Mouse (Mus musculus): ENCODE data around the gene L3mbtl4.

L3mbtl4 gene

DNA sequence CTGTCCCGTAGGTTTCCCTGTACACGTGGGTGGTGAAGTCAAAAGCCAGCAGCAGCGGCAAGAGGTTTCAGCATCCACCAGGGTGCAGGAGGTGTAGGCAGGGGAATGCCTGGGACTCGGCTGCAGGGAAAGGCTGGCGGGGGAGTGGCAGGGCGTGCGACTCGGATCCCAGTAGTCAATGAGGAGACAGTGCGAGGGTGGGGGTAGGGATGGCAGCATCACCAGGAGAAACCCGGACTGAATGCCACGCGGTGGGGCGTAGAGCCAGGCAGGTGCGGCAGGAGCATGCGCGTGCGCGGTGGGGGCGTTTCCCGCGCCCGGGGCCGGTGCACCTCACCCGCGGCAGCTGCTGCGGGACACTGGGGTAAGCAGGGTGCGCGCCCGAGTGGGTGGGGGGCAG is at the start of gene L3mbtl4:
Gene L3mbtl4, plus strand, starts transcription at position 271 of the 400 bp plus-strand sequence.
- DNase-seq = peak; percentile 42 to 48

DNA sequence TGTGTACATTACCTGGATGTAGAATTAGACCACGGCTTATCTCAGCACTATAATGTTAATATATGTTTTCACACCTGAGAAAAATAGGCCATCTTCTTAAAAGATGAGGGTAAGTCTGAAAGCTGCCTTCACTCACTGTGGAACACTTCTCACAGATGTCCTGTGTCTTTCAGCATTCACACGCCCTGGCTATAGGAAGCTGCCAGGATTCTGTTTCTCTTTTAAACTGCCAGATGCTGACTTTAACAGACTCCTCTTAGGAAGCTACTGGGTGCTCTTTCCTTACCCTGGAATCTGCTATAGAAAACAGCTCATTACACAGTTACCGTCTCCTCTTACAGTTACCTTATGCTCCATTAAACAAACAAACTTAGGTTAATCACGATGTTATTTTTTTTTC is 43.1 kb upstream of the L3mbtl4 start:
- DNase-seq = no peak

DNA sequence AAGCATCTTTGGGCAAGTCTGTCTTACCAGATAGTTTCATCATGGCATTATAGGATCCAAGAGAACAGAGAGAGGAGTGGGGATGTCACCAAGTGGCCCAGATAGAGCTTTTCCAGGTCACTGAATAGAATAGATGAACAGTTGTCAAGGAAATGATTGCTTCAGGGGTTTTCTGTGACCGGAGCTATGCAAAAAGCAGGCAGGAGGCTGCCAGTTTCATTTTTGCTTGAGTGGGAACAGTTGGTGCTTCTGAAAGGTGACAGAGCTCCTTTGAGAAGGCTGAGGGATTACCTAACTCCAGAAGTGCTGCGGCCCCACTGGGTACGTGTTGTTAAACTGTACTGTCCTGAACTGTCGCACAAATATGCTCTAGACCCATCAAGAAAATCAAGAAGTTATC is 38.2 kb upstream of the L3mbtl4 start:
- DNase-seq = peak; percentile 16 to 17

DNA sequence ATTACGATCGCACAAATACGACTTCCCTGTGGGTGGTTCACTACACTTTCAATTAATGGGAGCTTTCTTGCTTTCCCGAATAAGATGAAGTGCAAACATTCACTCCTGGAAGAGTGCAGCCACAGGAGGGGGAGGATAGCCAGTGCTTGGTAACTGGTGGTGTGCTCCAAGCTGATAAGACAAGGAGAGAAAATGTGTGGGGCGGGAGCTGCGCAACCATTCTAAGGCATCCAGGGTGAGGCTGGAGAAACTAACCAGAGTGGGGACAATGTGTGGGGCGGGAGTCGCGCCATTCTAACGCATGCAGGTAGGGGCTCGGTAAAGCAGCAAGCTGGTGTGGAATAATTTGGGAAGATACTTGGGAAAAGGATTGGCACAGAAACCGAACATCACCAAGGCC is 36.6 kb upstream of the L3mbtl4 start:
- no peak for DNase-seq

DNA sequence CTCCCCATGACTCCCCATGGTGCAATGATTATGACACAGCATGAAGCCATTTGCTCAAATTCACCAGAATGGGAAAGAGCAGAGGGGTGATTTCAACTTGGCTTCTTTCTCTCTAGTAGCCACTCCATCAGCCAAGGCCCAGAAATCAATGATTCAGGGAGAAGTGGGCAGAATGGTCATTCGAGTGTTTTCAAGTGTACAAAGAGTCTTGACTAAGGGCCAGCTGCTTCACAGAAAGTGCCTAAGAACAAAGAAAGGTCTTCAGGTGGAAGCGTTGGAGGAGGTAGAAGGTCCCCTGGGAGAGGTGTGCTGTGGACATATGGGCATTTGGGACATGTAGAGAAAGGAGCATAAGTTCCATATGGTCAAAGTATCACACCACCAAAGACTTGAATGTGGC is 33.4 kb upstream of the L3mbtl4 start:
- DNase-seq = no peak

DNA sequence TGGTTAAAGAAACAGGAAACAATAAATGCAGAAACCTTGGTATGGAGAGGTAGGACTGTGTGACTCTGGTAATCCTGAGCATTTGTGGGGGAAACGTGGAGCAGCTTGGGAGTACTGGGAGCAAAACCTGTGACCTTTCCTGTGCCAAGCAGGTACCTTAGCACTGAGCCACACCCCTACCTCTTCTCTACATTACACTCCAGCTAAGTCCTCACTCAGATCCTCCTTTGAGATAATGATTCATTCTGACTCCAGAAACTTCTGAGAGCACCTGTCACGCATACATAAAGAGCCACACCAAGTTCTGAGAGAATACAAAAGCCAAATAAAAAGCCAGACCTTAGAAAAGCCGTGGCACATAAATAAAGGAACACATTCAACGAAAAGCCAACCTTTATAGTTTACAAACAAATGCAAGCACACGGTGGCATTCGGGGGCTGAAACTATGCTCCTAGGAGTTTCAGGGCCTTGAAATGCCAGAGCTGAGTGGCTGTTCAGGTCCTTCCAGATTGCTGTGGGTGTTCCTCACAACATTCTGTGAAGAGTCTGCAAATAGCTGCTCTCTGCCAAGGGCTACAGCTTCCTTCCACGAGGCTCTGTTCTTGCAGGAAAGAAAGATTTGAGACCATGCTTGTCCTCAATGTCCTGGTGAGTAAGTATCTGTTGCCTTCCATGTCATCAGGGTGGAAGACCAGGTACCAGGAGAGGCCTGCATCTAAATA is 8.6 kb upstream of the L3mbtl4 start:
- DNase-seq = no peak

DNA sequence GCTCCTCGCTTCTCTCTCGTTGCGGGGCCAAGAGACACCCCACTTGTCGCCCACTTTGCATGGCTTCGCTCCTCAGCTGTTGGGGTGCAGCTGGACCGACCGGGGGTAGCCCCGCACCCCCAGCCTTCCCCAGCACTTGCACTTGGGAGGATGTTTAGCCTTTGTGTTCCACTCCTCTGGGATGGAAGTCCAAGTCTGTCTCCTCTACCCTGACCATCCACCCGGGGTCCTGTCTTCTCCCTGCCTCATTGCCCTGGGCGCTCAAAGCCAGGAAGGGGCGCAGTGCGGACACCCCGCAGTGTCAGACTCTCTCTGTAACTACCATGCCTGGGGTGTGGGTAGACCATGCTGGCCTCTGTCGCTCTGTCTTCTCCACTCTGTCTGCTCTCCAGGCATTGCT is 357 bp downstream of the L3mbtl4 start:
- peak in 1 of 2 experiments; percentile 6 for DNase-seq

DNA sequence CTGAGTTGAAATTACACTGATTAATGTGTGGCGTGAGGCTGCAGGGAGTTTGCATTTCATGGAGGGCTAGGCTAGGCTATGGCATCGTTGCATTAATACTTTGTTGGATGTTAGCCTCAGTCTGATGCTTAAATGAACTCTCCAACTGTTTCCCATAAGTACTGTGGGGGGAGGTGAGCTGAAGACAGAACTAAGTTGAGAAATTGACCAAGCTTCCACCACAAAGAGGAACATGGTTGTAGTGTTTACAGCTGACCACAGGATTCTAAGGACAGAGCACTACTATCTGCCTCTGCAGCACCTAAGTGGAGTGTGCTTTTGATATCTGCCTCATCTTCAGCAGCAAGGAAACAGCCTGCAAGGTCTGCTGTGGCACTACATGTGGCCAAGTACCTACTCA is 1.5 kb downstream of the L3mbtl4 start:
- no peak for DNase-seq

DNA sequence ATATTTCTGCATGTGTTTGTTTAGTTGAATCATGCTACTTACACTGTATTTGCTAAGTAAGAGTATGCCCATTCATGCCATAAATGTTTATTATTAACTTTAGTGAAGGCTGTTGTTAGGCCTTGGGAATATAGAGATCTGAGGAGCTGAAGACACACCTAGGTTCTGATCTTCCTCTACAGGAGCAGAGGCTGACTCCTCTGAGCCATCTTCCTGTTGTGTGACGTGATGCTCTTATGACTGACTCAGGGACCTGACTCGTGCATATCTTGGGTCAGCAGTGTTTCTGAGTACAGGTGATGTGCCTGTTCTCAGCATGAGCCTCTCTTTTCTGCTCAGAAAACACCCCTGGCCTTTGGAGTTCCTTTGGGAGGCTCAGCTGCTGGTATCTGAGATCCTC is 7.3 kb downstream of the L3mbtl4 start:
- no peak for DNase-seq

DNA sequence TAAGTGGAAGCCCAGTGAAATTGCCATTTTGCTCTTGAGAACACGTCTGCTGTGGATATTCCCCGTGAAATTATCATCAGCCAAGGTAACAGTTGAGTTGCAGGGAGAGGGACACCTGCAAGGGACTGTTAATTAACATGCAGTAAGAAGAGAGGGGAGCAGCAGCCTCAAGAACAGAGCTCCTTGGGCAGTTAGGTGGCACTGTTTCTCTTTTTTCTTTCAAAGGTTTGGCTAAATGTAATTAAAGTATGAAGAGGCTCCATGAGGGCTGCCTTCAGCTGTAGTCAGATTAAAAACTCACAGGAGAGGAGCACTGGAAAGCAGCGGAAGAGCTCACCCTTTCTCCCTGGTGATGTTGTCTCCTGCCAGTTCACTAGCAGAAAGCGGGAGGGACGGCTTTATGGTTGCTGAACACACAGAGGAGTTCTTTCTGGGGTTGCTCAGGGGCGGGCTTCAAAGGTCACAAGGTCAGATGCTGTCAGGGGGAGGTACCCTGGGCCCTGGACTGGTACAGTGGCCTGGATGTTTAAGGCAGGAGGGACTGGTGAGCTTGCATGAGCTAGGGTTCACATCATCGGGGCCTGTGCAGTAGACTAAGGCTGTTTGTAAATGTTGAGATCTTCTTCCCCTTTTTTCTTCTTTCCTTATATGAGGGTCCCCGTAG is 11.7 kb downstream of the L3mbtl4 start:
- DNase-seq = no peak

DNA sequence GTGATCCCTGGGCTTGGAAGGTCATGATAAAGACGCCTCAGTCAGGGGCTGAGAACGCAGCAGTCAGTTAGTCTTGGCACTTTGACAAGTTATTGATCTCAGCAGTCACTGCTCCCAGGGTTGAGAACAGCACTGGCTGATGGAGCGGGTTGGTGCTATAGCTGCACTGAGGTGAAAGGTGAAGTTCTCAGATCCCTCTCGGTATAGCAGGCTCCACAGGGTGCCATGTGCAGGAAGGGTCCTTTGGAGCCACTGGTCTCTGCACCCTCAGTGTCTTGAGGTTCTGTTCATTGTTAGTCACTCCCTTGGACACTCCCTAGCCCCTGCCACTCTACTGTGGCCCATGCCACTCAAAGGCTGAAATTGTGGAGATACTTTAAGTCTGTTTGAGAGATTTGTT is 14.5 kb downstream of the L3mbtl4 start:
- DNase-seq = no peak

DNA sequence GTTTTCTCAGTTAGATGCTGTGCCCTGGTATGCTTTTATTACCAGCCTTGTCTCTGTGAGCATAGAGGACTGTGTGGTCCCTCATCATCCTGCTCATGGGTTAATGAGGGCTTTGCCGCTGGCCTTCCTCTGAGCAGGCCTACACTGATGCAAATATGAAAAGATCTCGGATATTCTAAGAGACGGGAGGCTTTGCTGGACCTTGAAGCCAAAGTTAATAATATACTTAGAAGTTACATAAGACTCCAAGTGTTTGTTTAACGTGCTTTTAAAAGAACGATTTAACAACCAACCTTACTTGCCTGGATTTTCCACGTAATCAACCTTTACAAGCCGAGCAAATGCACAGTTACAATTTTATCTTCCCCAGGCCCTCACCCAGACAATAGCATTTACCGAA is 15.1 kb downstream of the L3mbtl4 start:
- no peak for DNase-seq

DNA sequence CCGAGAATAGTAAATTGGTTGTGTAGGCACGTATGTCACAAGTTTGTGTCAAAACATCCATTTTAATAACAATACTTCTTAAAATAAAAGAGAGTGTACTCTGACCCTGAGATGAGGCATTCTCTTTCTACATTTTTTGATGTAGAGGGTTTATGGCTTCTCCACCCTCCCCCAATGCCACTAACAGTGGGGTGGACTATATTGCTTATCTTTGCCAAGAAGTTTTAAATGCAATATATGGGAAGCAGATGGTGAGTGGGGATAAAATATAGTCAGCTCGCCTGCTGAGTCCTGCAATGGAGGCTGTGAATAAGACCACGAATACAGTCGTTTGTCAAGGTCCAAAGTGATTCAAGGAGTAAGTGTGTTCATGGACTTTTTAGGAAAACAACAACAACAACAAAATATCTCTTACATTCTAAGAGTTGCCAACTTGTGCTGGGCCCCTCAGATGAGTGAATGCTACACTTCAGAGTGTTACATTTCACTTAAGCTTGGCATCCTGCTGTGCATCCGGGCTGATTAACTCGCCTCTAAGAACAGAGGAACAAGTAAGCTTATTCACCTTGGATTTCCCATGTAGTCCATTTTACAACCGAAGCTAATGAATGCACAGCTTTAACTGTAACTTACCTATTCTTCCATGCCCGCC is 18.2 kb downstream of the L3mbtl4 start:
- no peak for DNase-seq

DNA sequence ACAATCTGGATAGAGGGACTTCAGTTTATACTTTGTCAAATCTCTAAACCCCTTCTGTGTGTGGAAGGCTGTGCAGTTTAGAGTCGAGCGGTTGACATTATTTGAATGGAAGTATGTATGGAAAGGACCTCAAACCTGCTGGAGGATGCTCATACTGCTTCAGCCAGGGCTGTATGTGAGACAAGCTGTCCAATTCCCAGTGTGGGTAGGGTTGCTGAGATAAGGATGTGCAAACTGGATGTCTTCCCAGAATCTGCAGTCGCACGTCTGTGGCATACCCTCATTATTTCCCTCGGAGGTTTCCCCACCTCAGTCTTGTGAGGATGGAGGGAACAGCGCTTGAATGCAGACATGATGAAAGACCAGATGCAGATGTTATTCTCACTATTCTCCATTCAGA is 34.8 kb downstream of the L3mbtl4 start:
- no peak for DNase-seq

DNA sequence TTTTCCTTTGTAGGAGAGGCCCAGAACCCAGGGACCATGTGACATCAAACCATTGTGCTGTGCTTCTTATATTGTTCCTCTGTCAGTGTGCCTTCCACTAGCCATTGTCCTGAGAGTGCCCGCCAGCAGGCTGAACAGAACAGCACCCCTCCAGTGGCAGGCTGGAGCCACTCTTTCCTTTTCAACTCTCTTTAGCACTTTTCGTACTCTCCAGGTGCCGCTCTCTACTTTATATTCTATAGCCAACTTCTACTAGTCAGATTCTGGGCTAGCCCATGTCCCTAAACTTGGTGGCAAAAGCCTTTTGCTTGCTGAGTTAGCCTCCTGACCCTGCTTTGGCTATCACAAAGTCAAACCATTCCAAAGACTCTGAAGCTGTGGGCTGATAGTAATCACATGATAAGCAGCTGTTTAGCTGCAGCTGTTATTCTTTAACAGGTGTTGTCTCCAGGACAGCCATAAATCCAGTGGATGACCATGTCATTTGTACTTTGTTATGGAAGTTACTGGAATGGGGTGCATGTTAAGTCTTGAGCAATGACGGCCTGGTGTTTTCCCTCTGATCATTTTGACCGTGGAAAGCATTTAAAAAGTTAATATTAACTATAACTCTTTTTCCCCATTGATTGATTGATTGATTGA is 38.8 kb downstream of the L3mbtl4 start:
- DNase-seq = no peak

DNA sequence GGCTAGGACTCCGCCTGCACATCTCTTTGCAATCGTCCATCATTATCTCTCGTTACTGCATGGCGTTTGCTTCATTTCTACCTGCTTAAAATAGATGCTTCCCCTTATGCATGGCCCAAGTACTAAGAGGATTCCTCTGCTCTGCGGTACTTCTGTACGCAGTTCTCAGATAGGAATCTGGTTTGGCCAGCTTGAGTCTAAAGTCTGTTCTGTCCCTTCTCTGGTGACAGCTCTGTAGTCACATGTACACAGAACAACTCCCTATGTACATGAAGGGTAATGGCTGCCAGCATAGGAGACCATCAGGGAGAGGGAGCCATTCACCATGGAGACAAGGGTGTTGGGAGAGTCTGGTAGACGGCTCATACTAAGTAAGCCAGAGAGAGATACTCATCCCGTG is 47.3 kb downstream of the L3mbtl4 start:
- DNase-seq = no peak

DNA sequence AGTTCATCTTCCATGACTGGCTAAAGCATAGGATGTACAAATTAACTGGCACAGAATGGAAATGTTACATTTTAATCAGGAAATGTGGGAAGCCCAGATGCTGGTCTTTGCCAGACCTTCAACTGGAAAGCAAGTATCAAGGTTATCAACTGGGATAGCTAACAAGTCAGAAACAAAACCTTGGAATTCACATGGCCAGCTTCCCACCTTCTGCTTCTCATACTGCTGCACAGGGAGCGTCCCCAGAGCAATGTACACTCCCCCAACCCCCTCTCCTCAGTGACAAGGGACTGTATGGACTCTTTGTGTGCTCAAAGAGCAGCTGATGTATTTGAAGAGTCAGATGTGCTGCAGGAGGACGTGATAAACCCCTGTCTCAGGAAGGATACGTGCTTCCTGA is 49.0 kb downstream of the L3mbtl4 start:
- no peak for DNase-seq

DNA sequence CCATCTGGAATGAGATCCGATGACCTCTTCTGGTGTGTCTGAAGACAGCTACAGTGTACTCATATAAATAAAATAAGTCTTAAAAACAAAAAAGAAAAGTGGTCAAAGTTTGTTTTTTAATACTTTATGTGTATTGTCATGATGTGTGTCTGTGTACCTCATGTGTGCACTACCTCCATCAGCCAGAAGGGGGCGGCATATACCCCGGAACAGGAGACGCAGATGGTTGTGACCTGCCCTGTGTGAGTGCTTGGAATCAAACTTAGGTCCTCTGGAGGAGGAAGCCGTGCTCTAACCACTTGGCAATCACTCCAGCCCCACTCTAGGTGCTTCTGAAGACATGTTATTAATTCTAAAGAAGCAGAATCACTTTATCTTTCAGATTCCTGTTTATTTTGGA is 58.6 kb downstream of the L3mbtl4 start:
- DNase-seq = no peak

DNA sequence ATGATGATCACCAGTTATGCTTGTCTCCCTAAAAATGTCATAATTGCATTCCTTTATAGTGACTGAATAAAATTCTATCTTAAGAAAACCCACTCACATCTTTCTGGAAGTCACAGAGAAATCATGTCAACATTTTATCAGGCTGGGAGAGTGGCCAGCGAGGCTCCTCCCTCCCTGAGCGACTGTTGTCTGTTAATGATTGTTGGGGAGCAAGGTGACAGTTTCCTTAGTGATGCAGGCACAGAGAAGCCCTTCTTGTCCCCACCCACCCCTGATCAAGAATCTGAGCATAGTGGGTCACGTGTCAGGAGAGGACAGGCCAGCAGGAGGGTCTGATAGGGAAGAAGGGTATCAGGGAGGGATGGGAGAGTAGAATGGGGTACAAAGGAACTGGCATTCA is 59.8 kb downstream of the L3mbtl4 start:
- no peak for DNase-seq

DNA sequence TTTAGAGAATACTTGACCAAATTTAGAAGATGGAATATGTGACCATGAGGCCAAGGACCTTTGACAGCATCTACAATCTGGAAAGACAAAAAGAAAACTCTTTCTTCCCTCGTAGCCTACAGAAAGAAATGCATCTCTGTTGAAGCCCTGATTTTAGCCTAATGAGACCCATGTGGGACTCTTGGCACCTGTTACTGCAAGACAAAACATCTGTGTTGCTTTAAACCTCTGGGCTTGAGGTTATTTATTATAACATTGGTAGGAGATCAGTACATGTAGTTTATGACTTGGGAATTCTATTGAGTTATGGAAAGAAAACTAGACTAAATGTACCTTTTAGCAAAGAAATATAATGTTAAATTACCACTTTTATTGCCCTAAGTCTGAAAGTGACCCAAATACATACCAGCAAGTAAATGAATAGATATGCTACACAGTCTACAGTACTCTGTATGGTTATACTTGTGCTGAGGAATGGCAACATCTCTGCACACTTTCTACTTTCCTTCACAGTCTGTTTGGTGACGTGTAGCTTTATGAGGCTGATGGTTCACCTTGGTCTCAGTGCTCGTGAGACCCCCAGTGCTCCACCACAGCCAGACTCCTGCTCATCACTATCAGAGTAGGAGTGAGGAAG is 65.4 kb downstream of the L3mbtl4 start:
- DNase-seq = no peak

DNA sequence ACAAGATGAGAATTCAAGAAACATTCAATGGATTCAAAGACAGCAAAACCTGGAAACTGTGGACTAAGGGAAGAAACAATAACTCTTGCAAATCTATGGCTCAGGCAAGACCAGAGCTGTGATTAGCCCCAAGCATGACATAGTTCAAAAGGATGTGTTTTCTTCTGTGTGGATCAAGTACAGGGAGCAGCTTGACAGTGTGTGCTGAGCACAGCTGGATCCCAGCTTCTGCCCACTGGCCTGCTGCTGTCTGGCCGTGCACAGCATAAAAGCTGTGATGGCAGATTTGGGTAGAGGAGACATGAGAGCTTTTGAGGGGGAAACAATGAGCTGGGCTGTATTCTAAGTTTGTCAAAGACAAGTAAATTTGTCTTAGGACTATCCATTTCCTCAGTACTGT is 84.1 kb downstream of the L3mbtl4 start:
- no peak for DNase-seq

DNA sequence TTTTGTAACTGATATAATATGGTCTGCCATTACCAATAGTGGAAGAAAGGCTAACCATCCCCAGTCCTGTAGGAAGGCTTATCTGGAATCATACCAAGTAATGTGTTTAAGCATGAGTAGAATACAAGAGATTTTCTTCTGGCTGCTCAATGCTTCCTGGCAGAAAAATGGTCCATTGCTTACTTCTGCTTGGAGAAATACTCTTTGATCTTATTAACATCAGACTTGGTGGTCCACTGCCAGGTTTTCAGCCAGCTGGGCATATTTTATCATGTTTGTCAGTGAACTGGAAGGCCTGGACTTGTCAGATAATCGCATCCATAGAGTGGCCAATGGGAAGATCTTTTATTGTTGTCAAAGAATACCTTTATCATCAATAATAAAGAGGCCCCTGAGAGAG is 97.5 kb downstream of the L3mbtl4 start:
- DNase-seq = no peak

DNA sequence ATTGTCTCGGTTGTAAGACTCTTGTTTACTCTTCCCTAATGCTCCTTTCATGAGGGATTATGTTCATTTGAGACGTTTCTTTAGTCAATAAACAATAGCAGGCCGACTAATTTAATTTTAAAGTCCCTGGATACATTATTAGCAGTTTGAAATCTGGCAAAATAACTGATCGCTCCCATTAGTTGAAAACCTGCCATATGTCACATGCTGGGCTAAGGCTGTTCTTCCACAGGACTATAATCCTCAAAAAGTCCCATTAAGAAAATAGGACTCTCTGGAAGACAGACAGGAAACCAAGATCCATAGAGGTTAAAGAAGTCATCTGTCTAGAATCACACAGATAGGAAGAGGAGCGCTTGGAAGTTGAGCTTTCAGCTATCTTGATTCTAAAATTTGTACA is 114.9 kb downstream of the L3mbtl4 start:
- DNase-seq = no peak

Measured in cerebellum, postnatal 36 days (tissue).